Mouse (Mus musculus) cerebellum, adult (tissue): ENCODE measurements around the gene Phpt1.

Experiments used
- ATAC-seq: cut with Nextera tagmentation; 2 replicates; pipeline ENCODE4 v1.9.2; 2017; ENCODE audit warnings: mild to moderate bottlenecking, moderate library complexity, mixed read lengths; ENCODE audit not compliant: insufficient number of reproducible peaks, low FRiP score, low TSS enrichment

The Phpt1 gene

GRCm38 (mm10) chr2:25574579-25575431 lies at the start of gene Phpt1, which contains the start of gene Mamdc4:
TSS of gene Phpt1 (minus strand) at chr2:25575224.
TSS of gene Mamdc4 (minus strand) at chr2:25574845.
- peak; percentile 91 for ATAC-seq

- ATAC-seq, result peak; percentile 88
Observed at GRCm38 (mm10) chr2:25621229-25622200, 46.5 kb upstream of the Phpt1 start, which contains the start of gene Tmem141. TSS of gene Tmem141 (minus strand) at chr2:25622005.

- ATAC-seq, result no peak
Observed at GRCm38 (mm10) chr2:25620852-25621228, 45.8 kb upstream of the Phpt1 start.

GRCm38 (mm10) chr2:25620386-25620785 lies 45.4 kb upstream of the Phpt1 start:
- ATAC-seq, result no peak

- no peak for ATAC-seq
Observed at GRCm38 (mm10) chr2:25617578-25617977, 42.6 kb upstream of the Phpt1 start, which contains the start of gene Ccdc183. TSS of gene Ccdc183 (minus strand) at chr2:25617678.

GRCm38 (mm10) chr2:25616398-25616797 lies 41.4 kb upstream of the Phpt1 start:
- ATAC-seq, result no peak

- ATAC-seq, result no peak
Observed at GRCm38 (mm10) chr2:25608671-25609070, 33.6 kb upstream of the Phpt1 start.

GRCm38 (mm10) chr2:25607761-25608622 lies 33.0 kb upstream of the Phpt1 start, which contains the start of gene Rabl6:
TSS of gene Rabl6 (minus strand) at chr2:25608521.
- peak; percentile 79; the same call in 1 of the 2 replicates for ATAC-seq

GRCm38 (mm10) chr2:25602526-25602925 lies 27.5 kb upstream of the Phpt1 start:
- ATAC-seq, result no peak

GRCm38 (mm10) chr2:25600037-25600436 lies 25.0 kb upstream of the Phpt1 start:
- no peak for ATAC-seq

- no peak for ATAC-seq
Observed at GRCm38 (mm10) chr2:25598749-25599148, 23.7 kb upstream of the Phpt1 start.

GRCm38 (mm10) chr2:25596765-25597510 lies 21.9 kb upstream of the Phpt1 start:
- no peak for ATAC-seq

GRCm38 (mm10) chr2:25591863-25592262 lies 16.8 kb upstream of the Phpt1 start:
- peak; percentile 40; the same call in 1 of the 2 replicates for ATAC-seq

- no peak for ATAC-seq
Observed at GRCm38 (mm10) chr2:25588227-25588907, 13.3 kb upstream of the Phpt1 start.

GRCm38 (mm10) chr2:25587290-25587689 lies 12.3 kb upstream of the Phpt1 start:
- ATAC-seq, result no peak

- ATAC-seq, result no peak
Observed at GRCm38 (mm10) chr2:25585601-25586000, 10.6 kb upstream of the Phpt1 start.

GRCm38 (mm10) chr2:25584856-25585255 lies 9.8 kb upstream of the Phpt1 start:
- no peak for ATAC-seq

GRCm38 (mm10) chr2:25584152-25584551 lies 9.1 kb upstream of the Phpt1 start:
- no peak for ATAC-seq
